Mouse (Mus musculus): Measurements from ENCODE around the gene Gnaq. TPM values are rescaled to one million over a fixed set of nuclear protein-coding genes. Genes with fewer than 3 reads are reported as not detected.

Gnaq gene
- polyA plus RNA-seq, 1 experiment from 2014 or later, result 4.0 TPM

DNA sequence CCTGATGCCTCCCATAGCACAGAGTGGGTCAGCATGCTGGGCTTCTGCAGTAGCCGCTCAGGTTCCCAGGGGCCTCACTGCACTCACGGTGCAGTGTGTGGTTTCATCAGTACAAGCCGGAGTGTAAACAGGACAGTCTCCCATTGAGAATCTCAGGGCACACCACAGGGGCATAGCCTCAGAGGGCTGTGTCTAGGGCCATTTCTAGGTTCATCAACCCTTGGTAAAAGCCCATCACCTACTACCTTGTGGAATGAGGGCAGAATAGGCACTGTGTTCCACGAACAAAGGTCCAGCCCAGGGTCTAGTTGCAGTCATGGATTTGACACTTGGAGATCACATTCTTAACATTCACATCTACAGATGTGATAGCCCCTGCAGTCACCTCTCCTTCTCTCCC lies 105.4 kb downstream of the Gnaq start:
- Histone ChIP-seq H3K4me1 (replicated peaks) (no peaks in the 10 kb centered on the region), H3K9me3 (replicated peaks) (no peaks in the 10 kb centered on the region), H3K36me3 (no peaks in the 10 kb centered on the region), H3K4me3 (replicated peaks) (no peak overlapping the region), H3K27ac (no peak overlapping the region), H3K4me2 (no peak overlapping the region), H3K27me3 (no peaks in the 10 kb centered on the region), H3K9ac (no peak overlapping the region)
- WGBS (ENCODE audit: insufficient replicate concordance), result 53% methylated on average over 4 of the region's 4 CpGs
- ATAC-seq (ENCODE audit: low read depth) (no peak), DNase-seq (no peak)

DNA sequence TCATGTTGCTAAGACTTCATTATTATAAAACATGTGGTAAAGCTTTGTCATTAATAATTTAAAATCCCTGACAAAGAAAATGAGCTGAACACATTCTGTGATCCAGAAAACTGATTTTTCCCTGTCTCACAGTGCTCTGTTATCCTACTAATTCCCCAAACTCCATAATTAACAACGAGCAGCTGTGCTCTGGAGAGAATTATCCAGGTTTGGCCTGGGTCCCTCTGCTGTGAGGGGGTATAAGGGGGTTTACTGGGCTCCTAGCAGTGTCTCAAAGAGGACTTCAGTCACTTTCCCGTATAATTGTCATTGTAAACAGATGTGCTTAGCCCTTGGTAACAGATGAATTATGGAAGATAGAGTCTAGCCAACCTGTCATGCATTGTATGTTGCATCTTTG lies 105.9 kb downstream of the Gnaq start:
- 55% methylated on average over 2 of the region's 2 CpGs for WGBS (ENCODE audit: insufficient replicate concordance)
- no peak for DNase-seq
- Histone ChIP-seq H3K27ac (no peak overlapping the region), H3K4me3 (replicated peaks) (no peak overlapping the region), H3K4me1 (replicated peaks) (no peaks in the 10 kb centered on the region), H3K27me3 (no peaks in the 10 kb centered on the region), H3K9me3 (replicated peaks) (no peaks in the 10 kb centered on the region), H3K4me2 (no peak overlapping the region), H3K36me3 (no peaks in the 10 kb centered on the region), H3K9ac (no peak overlapping the region)
- ATAC-seq (ENCODE audit: low read depth), result no peak

GRCm38 (mm10) chr19:16242708-16243107 lies 110.1 kb downstream of the Gnaq start:
- H3K27me3 ChIP-seq, result no peaks in the 10 kb centered on the region
- no peak overlapping the region for H3K4me2 ChIP-seq
- 46% methylated on average over 3 of the region's 3 CpGs for WGBS (ENCODE audit: insufficient replicate concordance)
- no peaks in the 10 kb centered on the region for H3K9me3 ChIP-seq (replicated peaks)
- ATAC-seq (ENCODE audit: low read depth) (no peak), DNase-seq (no peak)
- H3K36me3 ChIP-seq, result no peaks in the 10 kb centered on the region
- no peak overlapping the region for H3K4me3 ChIP-seq (replicated peaks)
- no peak overlapping the region for H3K27ac ChIP-seq
- H3K4me1 ChIP-seq (replicated peaks), result no peaks in the 10 kb centered on the region; the same call in 1 of the 2 replicates
- no peak overlapping the region for H3K9ac ChIP-seq

- Histone ChIP-seq H3K9ac (no peak overlapping the region), H3K36me3 (no peaks in the 10 kb centered on the region), H3K9me3 (replicated peaks) (no peaks in the 10 kb centered on the region), H3K27me3 (no peaks in the 10 kb centered on the region), H3K4me2 (no peak overlapping the region), H3K27ac (no peak overlapping the region), H3K4me3 (replicated peaks) (no peak overlapping the region), H3K4me1 (replicated peaks) (peaks cover 18% of the 10 kb centered on the region)
- no peak for ATAC-seq (ENCODE audit: low read depth)
- 54% methylated on average over 2 of the region's 2 CpGs for WGBS (ENCODE audit: insufficient replicate concordance)
- no peak for DNase-seq
Measured at GRCm38 (mm10) chr19:16249025-16249424, 116.4 kb downstream of the Gnaq start.

- no peak for ATAC-seq (ENCODE audit: low read depth)
- Histone ChIP-seq H3K4me2 (no peak overlapping the region), H3K36me3 (no peaks in the 10 kb centered on the region), H3K9me3 (replicated peaks) (no peaks in the 10 kb centered on the region), H3K27me3 (no peaks in the 10 kb centered on the region), H3K4me3 (replicated peaks) (no peak overlapping the region), H3K27ac (no peak overlapping the region), H3K4me1 (replicated peaks) (peaks cover 22% of the 10 kb centered on the region; the same call in 1 of the 2 replicates), H3K9ac (no peak overlapping the region)
- 77% methylated on average over 3 of the region's 3 CpGs for WGBS (ENCODE audit: insufficient replicate concordance)
- no peak for DNase-seq
Measured at GRCm38 (mm10) chr19:16250921-16251320, 118.3 kb downstream of the Gnaq start.

DNA sequence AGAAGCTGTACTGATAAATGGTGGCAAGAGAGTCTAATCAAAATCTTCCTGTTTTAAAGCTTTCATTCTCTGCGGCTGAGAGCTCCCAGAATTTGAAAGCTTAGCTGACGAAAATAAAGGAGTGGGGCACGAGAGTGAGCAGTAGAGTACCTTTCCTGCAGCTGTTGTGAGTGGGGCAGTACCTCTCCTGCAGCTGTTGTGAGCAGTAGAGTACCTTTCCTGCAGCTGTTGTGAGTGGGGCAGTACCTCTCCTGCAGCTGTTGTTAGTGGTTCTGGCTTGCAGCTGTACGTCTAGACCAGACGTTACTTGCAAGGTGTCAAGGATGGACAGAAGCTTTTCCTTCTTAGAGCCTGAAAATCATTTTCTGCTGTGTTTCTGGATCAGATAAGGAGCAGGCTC lies 119.2 kb downstream of the Gnaq start:
- H3K36me3 ChIP-seq, result no peaks in the 10 kb centered on the region
- no peak overlapping the region for H3K4me2 ChIP-seq
- H3K9me3 ChIP-seq (replicated peaks), result no peaks in the 10 kb centered on the region
- no peak overlapping the region for H3K9ac ChIP-seq
- ATAC-seq (ENCODE audit: low read depth) (no peak), DNase-seq (no peak)
- WGBS (ENCODE audit: insufficient replicate concordance), result 37% methylated on average over 5 of the region's 5 CpGs
- H3K4me3 ChIP-seq (replicated peaks), result no peak overlapping the region
- no peak overlapping the region for H3K27ac ChIP-seq
- H3K4me1 ChIP-seq (replicated peaks), result peaks cover 22% of the 10 kb centered on the region; the same call in 1 of the 2 replicates
- no peaks in the 10 kb centered on the region for H3K27me3 ChIP-seq

- Histone ChIP-seq H3K9me3 (replicated peaks) (no peaks in the 10 kb centered on the region), H3K27me3 (no peaks in the 10 kb centered on the region), H3K4me1 (replicated peaks) (peaks cover 22% of the 10 kb centered on the region; the same call in 1 of the 2 replicates), H3K9ac (no peak overlapping the region), H3K4me3 (replicated peaks) (no peak overlapping the region), H3K4me2 (no peak overlapping the region), H3K27ac (no peak overlapping the region), H3K36me3 (no peaks in the 10 kb centered on the region)
- DNase-seq, result no peak
- 20% methylated on average over 4 of the region's 4 CpGs for WGBS (ENCODE audit: insufficient replicate concordance)
- ATAC-seq (ENCODE audit: low read depth), result no peak
Measured at GRCm38 (mm10) chr19:16252696-16253095, 120.1 kb downstream of the Gnaq start.

- H3K36me3 ChIP-seq, result no peaks in the 10 kb centered on the region
- 20% methylated on average over 1 of the region's 1 CpGs for WGBS (ENCODE audit: insufficient replicate concordance)
- H3K9me3 ChIP-seq (replicated peaks), result no peaks in the 10 kb centered on the region
- H3K27ac ChIP-seq, result no peak overlapping the region
- no peak overlapping the region for H3K4me2 ChIP-seq
- H3K4me1 ChIP-seq (replicated peaks), result peaks cover 31% of the 10 kb centered on the region
- ATAC-seq (ENCODE audit: low read depth), result no peak
- H3K9ac ChIP-seq, result no peak overlapping the region
- H3K27me3 ChIP-seq, result no peaks in the 10 kb centered on the region
- H3K4me3 ChIP-seq (replicated peaks), result no peak overlapping the region
- no peak for DNase-seq
Measured at GRCm38 (mm10) chr19:16254881-16255280, 122.2 kb downstream of the Gnaq start.

DNA sequence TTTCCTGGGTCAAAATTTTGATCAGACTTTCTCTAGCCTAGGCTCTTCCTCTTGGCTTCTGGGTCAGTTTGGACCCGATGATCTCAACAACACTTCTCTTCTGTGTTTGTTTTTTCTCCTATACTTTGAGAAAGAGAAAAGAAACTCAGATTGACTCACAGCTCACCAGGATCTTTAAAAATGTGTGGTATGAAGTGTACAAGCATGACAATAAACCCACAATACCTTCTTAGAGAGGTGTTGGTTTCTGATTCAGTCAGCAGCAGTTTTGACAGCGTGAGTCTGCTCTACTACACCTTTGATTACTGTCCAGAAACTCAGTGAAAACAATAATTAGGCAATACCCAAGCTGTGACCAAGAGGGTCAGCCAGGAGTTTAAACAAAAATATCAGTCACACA lies 122.7 kb downstream of the Gnaq start:
- Histone ChIP-seq H3K4me2 (no peak overlapping the region), H3K4me1 (replicated peaks) (peaks cover 35% of the 10 kb centered on the region), H3K27ac (no peak overlapping the region), H3K9me3 (replicated peaks) (no peaks in the 10 kb centered on the region), H3K4me3 (replicated peaks) (no peak overlapping the region), H3K27me3 (no peaks in the 10 kb centered on the region), H3K9ac (no peak overlapping the region), H3K36me3 (no peaks in the 10 kb centered on the region)
- ATAC-seq (ENCODE audit: low read depth) (no peak), DNase-seq (no peak)
- 51% methylated on average over 2 of the region's 2 CpGs for WGBS (ENCODE audit: insufficient replicate concordance)

DNA sequence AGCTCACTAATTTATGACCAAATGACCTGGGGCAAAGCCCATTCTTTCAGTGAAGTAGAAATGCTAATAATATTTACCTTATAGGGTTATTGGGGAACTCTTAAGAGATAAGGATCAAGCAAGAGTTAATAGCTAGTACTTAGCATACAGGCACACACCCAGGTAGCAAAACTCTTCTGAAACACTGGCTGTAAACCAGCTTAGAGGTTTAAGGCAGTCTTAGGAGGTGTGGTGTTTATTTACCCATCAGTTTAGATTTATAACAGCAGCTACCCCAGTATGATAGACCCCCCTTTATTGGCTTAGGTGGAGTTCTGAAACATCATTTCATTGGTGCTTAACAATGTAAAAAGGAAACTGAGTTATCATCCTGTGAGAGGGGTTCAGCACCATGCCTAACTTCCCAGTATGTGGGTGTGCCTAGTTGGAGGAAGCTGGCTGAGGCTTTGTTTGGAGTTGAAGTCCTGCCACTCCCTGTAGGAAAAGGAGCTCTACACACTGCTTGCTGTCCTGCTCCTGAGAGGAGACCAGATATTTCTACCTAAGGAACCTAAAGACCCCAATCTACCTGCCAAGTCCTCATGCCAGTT lies 126.2 kb downstream of the Gnaq start:
- Histone ChIP-seq H3K4me1 (replicated peaks) (peaks cover 34% of the 10 kb centered on the region), H3K27me3 (no peaks in the 10 kb centered on the region), H3K9ac (no peak overlapping the region), H3K9me3 (replicated peaks) (no peaks in the 10 kb centered on the region), H3K4me2 (no peak overlapping the region), H3K36me3 (no peaks in the 10 kb centered on the region), H3K27ac (no peak overlapping the region), H3K4me3 (replicated peaks) (no peak overlapping the region)
- no peak for DNase-seq
- ATAC-seq (ENCODE audit: low read depth), result no peak

- H3K36me3 ChIP-seq, result no peaks in the 10 kb centered on the region
- WGBS (ENCODE audit: insufficient replicate concordance), result 36% methylated on average over 6 of the region's 6 CpGs
- no peak for DNase-seq
- no peak overlapping the region for H3K4me3 ChIP-seq (replicated peaks)
- H3K4me1 ChIP-seq (replicated peaks), result peaks cover 33% of the 10 kb centered on the region
- no peak for ATAC-seq (ENCODE audit: low read depth)
- H3K27ac ChIP-seq, result no peak overlapping the region
- no peak overlapping the region for H3K9ac ChIP-seq
- no peaks in the 10 kb centered on the region for H3K27me3 ChIP-seq
- no peaks in the 10 kb centered on the region for H3K9me3 ChIP-seq (replicated peaks)
- H3K4me2 ChIP-seq, result no peak overlapping the region
Measured at GRCm38 (mm10) chr19:16259786-16260434, 127.3 kb downstream of the Gnaq start.

- ATAC-seq (ENCODE audit: low read depth) (no peak), DNase-seq (no peak)
- no peak overlapping the region for H3K4me3 ChIP-seq (replicated peaks)
- H3K4me2 ChIP-seq, result no peak overlapping the region
- 42% methylated on average over 2 of the region's 2 CpGs for WGBS (ENCODE audit: insufficient replicate concordance)
- no peaks in the 10 kb centered on the region for H3K9me3 ChIP-seq (replicated peaks)
- H3K9ac ChIP-seq, result no peak overlapping the region
- no peaks in the 10 kb centered on the region for H3K36me3 ChIP-seq
- peaks cover 31% of the 10 kb centered on the region for H3K4me1 ChIP-seq (replicated peaks)
- H3K27ac ChIP-seq, result no peak overlapping the region
- no peaks in the 10 kb centered on the region for H3K27me3 ChIP-seq
Measured at GRCm38 (mm10) chr19:16260435-16260832, 127.8 kb downstream of the Gnaq start.

Measured in liver, embryonic 13.5 days (tissue).